In the genomic region with DNA sequence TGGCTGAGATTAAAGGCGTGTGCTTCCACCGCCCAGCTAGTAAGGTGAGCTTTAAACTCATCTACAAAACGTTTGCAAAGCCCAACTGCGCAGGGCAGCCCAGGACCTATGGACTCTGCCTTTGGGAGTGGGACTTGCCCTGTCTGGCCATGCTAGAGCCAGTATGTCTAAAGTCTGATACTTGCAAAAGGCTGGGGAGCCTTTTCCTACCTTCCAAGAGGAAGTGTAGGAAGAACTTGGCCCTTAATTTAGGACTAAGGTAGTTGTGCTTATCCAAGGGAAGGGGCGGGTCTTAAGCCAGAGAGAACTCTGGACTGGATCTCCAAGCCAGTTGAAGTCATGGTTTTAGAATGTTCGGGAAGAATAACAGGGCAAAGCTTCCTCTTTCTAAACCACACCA, we compare ENCODE assay signal across 16 mouse cellular contexts. TPM values are rescaled to one million over a fixed set of nuclear protein-coding genes. Genes with fewer than 3 reads are reported as not detected.
DNase-seq lines count a peak whose midpoint lies in the region; ATAC-seq and TF ChIP-seq lines count a peak whose summit lies in the region.
"Had no signal": no experiment of that assay in that cellular context is flagged by ENCODE, and none has a peak within 500 bp of the region (broad histone marks: within the 10 kb centered on the region; RNA-seq: fewer than 3 reads in every experiment).

No protein-coding gene starts in this region.

- no peak overlapping the region for H3K9ac ChIP-seq in kidney, embryonic 14.5 days (ENCODE audit: low read depth, low read length)
- no peak overlapping the region for H3K9ac ChIP-seq in limb, embryonic 12.5 days (replicated peaks)
- H3K9ac ChIP-seq: lung, embryonic 15.5 days had no signal

- no peak overlapping the region for H3K4me2 ChIP-seq in kidney, embryonic 14.5 days (replicated peaks; ENCODE audit: low read depth, low read length)
- H3K4me2 ChIP-seq in limb, embryonic 12.5 days, result no peak overlapping the region
- H3K4me2 ChIP-seq: lung, embryonic 15.5 days had no signal

- TF ChIP-seq POLR2A in lung, adult 2 months (IDR thresholded peaks at IDR 0.05; ENCODE audit: borderline replicate concordance, extremely low read depth, low read depth, low read length), result no peak

- H3K36me3 ChIP-seq in kidney, embryonic 14.5 days (ENCODE audit: control insufficient read depth, insufficient read depth, low read length), result no peaks in the 10 kb centered on the region
- H3K36me3 ChIP-seq in limb, embryonic 12.5 days, result peaks cover 15% of the 10 kb centered on the region; the same call in 1 of the 2 replicates
- H3K36me3 ChIP-seq: forebrain, embryonic 10.5 days; lung, embryonic 15.5 days had no signal

- DNase-seq in lung, postnatal 36 days, result peak; percentile 42
- no peak for DNase-seq in lung, adult 2 months
- no peak for DNase-seq in cerebellum, adult 9-10 months
- no peak for DNase-seq in urinary bladder, adult 18-20 months (ENCODE audit: low spot score in 2 of 2)
- DNase-seq in cerebellum, adult 11-12 months, result no peak
- DNase-seq in heart, adult 9 months (ENCODE audit: low spot score in 2 of 2), result no peak
- DNase-seq: cerebellum, adult 9-11 months; heart, adult 2 months; heart, postnatal 14 days; layer of hippocampus, postnatal 36 days; right cerebral cortex, postnatal 4 days had no signal

- H3K4me1 ChIP-seq in lung, adult 2 months (ENCODE audit: control insufficient read depth, insufficient read depth, low read length), result peaks cover 14% of the 10 kb centered on the region
- H3K4me1 ChIP-seq in kidney, embryonic 14.5 days (ENCODE audit: control insufficient read depth, insufficient read depth, low read length), result peaks cover 33% of the 10 kb centered on the region
- peaks cover 72% of the 10 kb centered on the region for H3K4me1 ChIP-seq in limb, embryonic 12.5 days (replicated peaks)

- H3K27ac ChIP-seq in kidney, embryonic 14.5 days (ENCODE audit: low read depth, low read length), result peak overlapping the region; percentile 15; the same call in 1 of the 2 replicates
- peak overlapping the region; percentile 91 for H3K27ac ChIP-seq in limb, embryonic 12.5 days
- H3K27ac ChIP-seq: forebrain, embryonic 10.5 days; heart, adult 2 months; hindbrain, postnatal 0 days; lung, embryonic 15.5 days had no signal

- no peak for TF ChIP-seq CTCF in lung, adult 2 months (IDR thresholded peaks at IDR 0.05; ENCODE audit: insufficient read depth, low read length)

- WGBS in lung, adult 2 months, result 69% methylated on average over 6 of the region's 6 CpGs
- WGBS in kidney, embryonic 14.5 days, result 50% methylated on average over 6 of the region's 6 CpGs
- 39% methylated on average over 6 of the region's 6 CpGs for WGBS in limb, embryonic 12.5 days

- H3K27me3 ChIP-seq in kidney, embryonic 14.5 days (ENCODE audit: control insufficient read depth, insufficient read depth, low read length), result no peaks in the 10 kb centered on the region
- no peaks in the 10 kb centered on the region for H3K27me3 ChIP-seq in limb, embryonic 12.5 days
- H3K27me3 ChIP-seq: lung, embryonic 15.5 days had no signal

- H3K9me3 ChIP-seq in kidney, embryonic 14.5 days (ENCODE audit: control insufficient read depth, low read length), result no peaks in the 10 kb centered on the region
- H3K9me3 ChIP-seq in limb, embryonic 12.5 days, result no peaks in the 10 kb centered on the region
- H3K9me3 ChIP-seq: forebrain, embryonic 10.5 days; lung, embryonic 15.5 days had no signal

- no peak overlapping the region for H3K4me3 ChIP-seq in lung, adult 2 months (replicated peaks; ENCODE audit: extremely low read depth, low read depth, low read length)
- no peak overlapping the region for H3K4me3 ChIP-seq in kidney, embryonic 14.5 days (ENCODE audit: low read length)
- no peak overlapping the region for H3K4me3 ChIP-seq in limb, embryonic 12.5 days (replicated peaks)
- H3K4me3 ChIP-seq: forebrain, embryonic 10.5 days; heart, adult 2 months; lung, embryonic 15.5 days had no signal

- no peak for ATAC-seq in kidney, embryonic 14.5 days (ENCODE audit: low FRiP score, low TSS enrichment)
- ATAC-seq in limb, embryonic 12.5 days (ENCODE audit: insufficient number of reproducible peaks, insufficient read depth, low FRiP score, low TSS enrichment, low read depth), result no peak
- ATAC-seq: hindbrain, postnatal 0 days had no signal

RNA-seq across cellular contexts. Expression of a gene that starts 11.9 kb away (rescaled TPM):
- polyA plus RNA-seq in lung, adult 2 months (2012; rRNA removed), result 9.9 and 12.6 TPM in 2 replicates
- 7.3 and 10.3 TPM in 2 replicates for polyA plus RNA-seq in kidney, embryonic 14.5 days (2014; fragmentation: Nextera tagmentation; extraction: Ambion mirVana)
- 20.0 and 21.0 TPM in 2 replicates for polyA plus RNA-seq in limb, embryonic 12.5 days (2016; fragmentation: Nextera tagmentation; extraction: Ambion mirVana)

RNA-seq across cellular contexts. Expression of a gene that starts 23.4 kb away (rescaled TPM):
- polyA plus RNA-seq in lung, adult 2 months (2012; rRNA removed), result 46.5 and 48.1 TPM in 2 replicates
- 56.3 and 94.0 TPM in 2 replicates for polyA plus RNA-seq in kidney, embryonic 14.5 days (2014; fragmentation: Nextera tagmentation; extraction: Ambion mirVana)
- 89.8 and 90.0 TPM in 2 replicates for polyA plus RNA-seq in limb, embryonic 12.5 days (2016; fragmentation: Nextera tagmentation; extraction: Ambion mirVana)
